Mouse (Mus musculus) liver, adult 2 months (tissue): ENCODE measurements around the gene Ica1. TPM values are rescaled to one million over a fixed set of nuclear protein-coding genes. Genes with fewer than 3 reads are reported as not detected.

Source experiments
- DNase-seq: peaks from one replicate; pipeline ENCODE4 v3.0.0-alpha.2; 2011; ENCODE audit warnings: low read depth, low spot score; ENCODE audit errors: extremely low read depth
- H3K27ac ChIP-seq: fragments of 200-500 bp; replicated peaks from 2 replicates; pipeline ENCODE4 v1.5.1; 2012; ENCODE audit warnings: low read depth, mild to moderate bottlenecking, control low read depth, inconsistent platforms, low read length; ENCODE audit not compliant: insufficient read depth
- H3K27me3 ChIP-seq: fragments of 200-500 bp; 2 replicates; pipeline ENCODE4 v1.6.1; 2012; ENCODE audit warnings: mild to moderate bottlenecking, moderate library complexity, low read length, inconsistent platforms; ENCODE audit not compliant: control insufficient read depth, insufficient read depth
- H3K36me3 ChIP-seq: fragments of 200-500 bp; 2 replicates; pipeline ENCODE4 v1.6.1; 2012; ENCODE audit warnings: low read length, inconsistent platforms; ENCODE audit not compliant: control insufficient read depth, insufficient read depth
- H3K4me1 ChIP-seq: fragments of 200-500 bp; 2 replicates; pipeline ENCODE4 v1.6.1; 2011; ENCODE audit warnings: low read length; ENCODE audit not compliant: control insufficient read depth, insufficient read depth
- H3K4me3 ChIP-seq: fragments of 200-500 bp; 2 replicates; pipeline ENCODE4 v1.5.1; 2011; ENCODE audit warnings: low read depth, mild to moderate bottlenecking, control low read depth, low read length, moderate library complexity; ENCODE audit not compliant: insufficient read depth
- H3K79me2 ChIP-seq: fragments of 200-500 bp; 2 replicates; pipeline ENCODE4 v1.6.1; 2012; ENCODE audit warnings: inconsistent platforms, mild to moderate bottlenecking, low read length, moderate library complexity; ENCODE audit not compliant: control insufficient read depth, insufficient read depth
- H3K9ac ChIP-seq: fragments of 200-500 bp; 2 replicates; pipeline ENCODE4 v1.6.1; 2012; ENCODE audit warnings: low read depth, mild to moderate bottlenecking, control low read depth, inconsistent platforms, low read length
- CTCF ChIP-seq: fragments of 200-500 bp; IDR thresholded peaks from 2 replicates; pipeline ENCODE4 v1.5.1; 2011; ENCODE audit warnings: low read depth, low read length, control low read depth
- POLR2A ChIP-seq: fragments of 200-500 bp; IDR thresholded peaks from 2 replicates; pipeline ENCODE4 v1.6.1; 2011; ENCODE audit warnings: low read length, control low read depth; ENCODE audit not compliant: insufficient read depth; ENCODE audit errors: extremely low read depth
- WGBS: fragments of 180-500 bp; shearing (Covaris S2); methylation state at CpG from one replicate; pipeline ENCODE4 v1.1.7; 2018; 5-methylcytosine and 5-hydroxymethylcytosine counted together
- polyA plus RNA-seq: library from polyadenylated mRNA; depleted of rRNA; stranded (reverse); fragments of >200 nt; gene quantifications from 2 replicates; pipeline ENCODE4 v1.2.3, GENCODE M21; 2012
- total RNA-seq: library from RNA; depleted of rRNA; stranded (reverse); fragments of >200 nt; gene quantifications from 2 replicates; pipeline ENCODE4 v1.2.3, GENCODE M21; 2014

Gene Ica1
- total and polyA plus RNA-seq, 2 experiments: 0.84 to 2.9 TPM

GRCm38 (mm10) chr6:8731656-8732191 lies 46.6 kb downstream of the Ica1 start:
- WGBS: 47% methylated on average over 4 of the region's 4 CpGs
- no peak for TF ChIP-seq CTCF
- TF ChIP-seq POLR2A: no peak
- DNase-seq: no peak
- Histone ChIP-seq H3K79me2 (no peaks in the 10 kb centered on the region), H3K9ac (no peak overlapping the region), H3K27me3 (no peaks in the 10 kb centered on the region), H3K36me3 (no peaks in the 10 kb centered on the region; the same call in 1 of the 2 replicates), H3K4me3 (no peak overlapping the region), H3K4me1 (no peaks in the 10 kb centered on the region; the same call in 1 of the 2 replicates), H3K27ac (no peak overlapping the region)

GRCm38 (mm10) chr6:8730433-8730832 lies 47.9 kb downstream of the Ica1 start:
- H3K79me2 ChIP-seq: no peaks in the 10 kb centered on the region
- H3K27me3 ChIP-seq: no peaks in the 10 kb centered on the region
- H3K9ac ChIP-seq: no peak overlapping the region
- H3K36me3 ChIP-seq: no peaks in the 10 kb centered on the region
- 59% methylated on average over 2 of the region's 2 CpGs for WGBS
- no peak for DNase-seq
- no peaks in the 10 kb centered on the region; the same call in 1 of the 2 replicates for H3K4me1 ChIP-seq
- H3K4me3 ChIP-seq: no peak overlapping the region
- H3K27ac ChIP-seq: no peak overlapping the region
- TF ChIP-seq POLR2A: no peak
- no peak for TF ChIP-seq CTCF

DNA sequence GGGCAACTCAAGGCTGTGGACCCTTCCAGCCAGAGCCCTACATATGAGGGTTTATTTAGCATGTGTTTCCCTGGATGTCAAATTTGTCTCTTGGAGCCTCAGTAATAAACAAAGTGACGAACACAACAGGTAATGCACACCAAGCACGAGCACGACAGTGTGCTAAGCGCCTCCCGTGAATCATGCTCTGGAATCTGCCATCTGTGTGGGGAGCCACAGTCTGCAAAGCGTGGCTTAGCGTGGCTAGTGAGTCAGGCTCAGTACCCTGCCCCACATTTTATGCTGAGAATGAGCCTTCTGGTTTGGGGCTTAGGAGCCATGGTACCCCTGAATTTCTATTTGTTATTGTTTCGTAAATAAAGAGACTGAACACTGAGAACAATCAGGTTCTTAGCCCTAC lies 50.5 kb downstream of the Ica1 start:
- Histone ChIP-seq H3K9ac (no peak overlapping the region), H3K4me3 (no peak overlapping the region), H3K4me1 (no peaks in the 10 kb centered on the region; the same call in 1 of the 2 replicates), H3K27ac (no peak overlapping the region), H3K27me3 (no peaks in the 10 kb centered on the region), H3K36me3 (no peaks in the 10 kb centered on the region), H3K79me2 (no peaks in the 10 kb centered on the region)
- DNase-seq: no peak
- 95% methylated on average over 8 of the region's 8 CpGs for WGBS
- TF ChIP-seq POLR2A (no peak), CTCF (no peak)

- H3K4me1 ChIP-seq: no peaks in the 10 kb centered on the region
- WGBS: 76% methylated on average over 1 of the region's 1 CpGs
- H3K79me2 ChIP-seq: no peaks in the 10 kb centered on the region
- no peak overlapping the region for H3K9ac ChIP-seq
- H3K27me3 ChIP-seq: no peaks in the 10 kb centered on the region
- H3K4me3 ChIP-seq: no peak overlapping the region
- H3K36me3 ChIP-seq: no peaks in the 10 kb centered on the region
- no peak for TF ChIP-seq POLR2A
- no peak for TF ChIP-seq CTCF
- DNase-seq: no peak
- H3K27ac ChIP-seq: no peak overlapping the region
Observed at GRCm38 (mm10) chr6:8725610-8726009, 52.7 kb downstream of the Ica1 start.

DNA sequence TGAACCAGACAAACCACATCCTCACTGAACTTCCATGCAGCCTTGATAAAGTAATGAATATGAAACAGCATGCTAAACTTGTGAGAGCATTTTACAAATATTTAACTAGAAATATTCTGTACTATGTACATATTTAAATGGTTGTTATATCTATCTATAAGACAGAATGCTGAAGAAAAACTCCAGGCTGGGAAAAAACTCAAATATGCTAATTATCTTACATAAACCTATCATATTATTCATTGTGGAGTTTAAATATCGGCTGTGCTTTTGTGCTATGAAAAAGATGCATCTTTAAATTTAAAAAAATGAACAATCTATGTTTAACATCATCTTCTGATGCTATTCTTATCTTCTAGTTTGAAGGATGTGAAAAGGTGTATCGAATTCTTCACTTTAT lies 58.6 kb downstream of the Ica1 start:
- no peaks in the 10 kb centered on the region for H3K36me3 ChIP-seq
- H3K9ac ChIP-seq: no peak overlapping the region
- no peaks in the 10 kb centered on the region for H3K27me3 ChIP-seq
- H3K79me2 ChIP-seq: no peaks in the 10 kb centered on the region
- DNase-seq: no peak
- no peaks in the 10 kb centered on the region for H3K4me1 ChIP-seq
- WGBS: 97% methylated on average over 2 of the region's 2 CpGs
- no peak overlapping the region for H3K27ac ChIP-seq
- no peak for TF ChIP-seq POLR2A
- TF ChIP-seq CTCF: no peak
- H3K4me3 ChIP-seq: no peak overlapping the region

DNA sequence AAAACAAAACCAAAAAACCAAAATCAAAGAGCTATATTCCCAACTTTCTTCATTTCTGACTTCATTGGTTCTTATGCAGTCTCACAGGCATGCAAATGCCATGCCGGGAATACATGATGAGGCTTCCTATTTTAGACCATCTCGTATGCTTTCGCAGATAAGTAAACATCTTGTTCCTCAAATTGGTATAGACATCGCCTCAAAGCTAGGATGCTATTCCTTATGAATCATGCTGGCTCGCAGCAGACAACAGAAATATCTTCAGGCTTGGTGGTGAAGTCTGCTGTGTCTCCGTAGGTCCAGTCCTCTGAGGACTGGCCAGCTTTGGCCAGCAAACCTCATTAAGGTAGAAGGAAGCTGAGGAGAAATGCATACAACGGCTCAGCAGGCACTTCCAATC lies 60.3 kb downstream of the Ica1 start:
- WGBS: 93% methylated on average over 7 of the region's 7 CpGs
- Histone ChIP-seq H3K4me1 (no peaks in the 10 kb centered on the region), H3K9ac (no peak overlapping the region), H3K36me3 (no peaks in the 10 kb centered on the region), H3K4me3 (no peak overlapping the region), H3K27me3 (no peaks in the 10 kb centered on the region), H3K27ac (no peak overlapping the region), H3K79me2 (no peaks in the 10 kb centered on the region)
- no peak for TF ChIP-seq POLR2A
- no peak for TF ChIP-seq CTCF
- DNase-seq: no peak

DNA sequence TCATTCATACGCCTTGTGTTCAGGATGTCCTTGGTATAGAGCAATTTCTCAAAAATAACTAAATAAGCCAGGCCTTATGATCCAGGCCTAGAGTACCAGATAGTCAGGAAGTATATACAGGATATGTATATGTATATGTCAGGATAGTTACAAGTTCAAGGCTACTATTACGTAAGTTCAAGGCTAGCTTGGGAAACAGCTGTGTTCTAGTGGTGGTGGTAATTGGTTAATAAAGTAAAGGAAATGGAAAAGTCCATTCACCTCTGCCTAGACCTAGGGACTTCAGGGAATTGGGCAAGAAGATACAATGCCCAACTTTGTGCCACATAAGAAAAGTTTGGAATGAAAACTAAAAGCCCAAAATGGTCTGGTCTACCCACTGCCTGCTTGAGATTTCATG lies 61.7 kb downstream of the Ica1 start:
- Histone ChIP-seq H3K4me1 (no peaks in the 10 kb centered on the region), H3K9ac (no peak overlapping the region), H3K79me2 (no peaks in the 10 kb centered on the region), H3K27me3 (no peaks in the 10 kb centered on the region), H3K27ac (no peak overlapping the region), H3K36me3 (no peaks in the 10 kb centered on the region), H3K4me3 (no peak overlapping the region)
- TF ChIP-seq CTCF (no peak), POLR2A (no peak)
- no peak for DNase-seq
- 95% methylated on average over 2 of the region's 2 CpGs for WGBS
